Mouse (Mus musculus) E14TG2a.4 (cell line): ENCODE data around the gene Fap.

Experiments used
- CTCF ChIP-seq: conservative IDR thresholded peaks from 2 replicates; pipeline ENCODE4 v1.5.1; 2014; ENCODE audit warnings: low read length
- NANOG ChIP-seq: IDR thresholded peaks from 2 replicates; pipeline ENCODE4 v1.6.1; 2014; ENCODE audit warnings: borderline replicate concordance, low read length, mixed read lengths
- POU5F1 ChIP-seq: IDR thresholded peaks from 2 replicates; pipeline ENCODE4 v1.6.1; 2014; ENCODE audit warnings: low read length, borderline replicate concordance

DNA sequence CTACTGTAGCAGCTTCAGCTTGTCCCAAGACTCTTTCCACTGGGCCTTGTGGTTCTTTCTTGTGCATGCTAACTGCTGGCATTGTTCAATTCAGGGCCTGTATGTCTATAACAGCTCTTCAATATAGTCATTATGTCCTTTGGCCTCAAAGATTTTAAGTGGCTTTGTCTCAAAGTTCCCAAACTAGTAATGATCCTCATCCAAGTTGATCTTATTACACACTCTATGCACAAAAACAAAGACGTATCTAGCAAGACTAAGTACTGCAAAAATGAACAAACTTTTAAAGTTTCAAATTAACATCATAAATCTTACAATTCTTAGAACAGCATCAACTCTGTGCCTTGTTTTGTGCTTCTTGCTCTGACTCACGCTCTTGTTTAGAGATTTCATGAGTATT lies 20.6 kb upstream of the Fap start:
- no peak for TF ChIP-seq CTCF
- TF ChIP-seq NANOG: no peak
- no peak for TF ChIP-seq POU5F1
